Mouse (Mus musculus) left cerebral cortex, postnatal 14 days (tissue): ENCODE data around the gene Atf6. TPM values are rescaled to one million over a fixed set of nuclear protein-coding genes. Genes with fewer than 3 reads are reported as not detected.

ENCODE experiments used
- total RNA-seq, 2 experiments: library from RNA; stranded (reverse); gene quantifications; 2 replicates each; pipeline ENCODE4 v1.2.3; 2021

Atf6 gene
- total RNA-seq, 2 experiments from 2014 or later, result 33.2 to 34.6 TPM

Other genes starting within 250 kb of the Atf6 start
- 1 to 10 TPM; 5.3 to 6.6 TPM for gene Olfml2b, start 223.2 kb downstream of the Atf6 start, total RNA-seq
- under 1 TPM in 1 of 2 experiments, not detected in 1; 0.57 TPM for gene Gm26620, start 17.3 kb upstream of the Atf6 start, total RNA-seq
- gene Dusp12, start 17.8 kb upstream of the Atf6 start, total RNA-seq, result 10 to 100 TPM; 14.3 to 15.9 TPM
- under 1 TPM in 1 of 2 experiments, not detected in 1; 0.53 TPM for gene Fcrlb, start 45.2 kb upstream of the Atf6 start, total RNA-seq
- not detected for gene Fcrla, start 59.8 kb upstream of the Atf6 start, total RNA-seq
- gene Fcgr2b, start 108.8 kb upstream of the Atf6 start, total RNA-seq, result 1 to 10 TPM; 4.6 to 5.2 TPM
- gene Fcgr4, start 151.1 kb upstream of the Atf6 start, total RNA-seq, result not detected
- gene Fcgr3, start 197.2 kb upstream of the Atf6 start, total RNA-seq, result 10 to 100 TPM; 10.3 to 10.8 TPM
- gene Cfap126, start 246.1 kb upstream of the Atf6 start, total RNA-seq, result under 1 TPM; 0.62 to 0.74 TPM